Mouse (Mus musculus) hindbrain, postnatal 0 days (tissue): ENCODE measurements around the gene Trir. TPM values are rescaled to one million over a fixed set of nuclear protein-coding genes. Genes with fewer than 3 reads are reported as not detected.

Experiments
- ATAC-seq: fragments of 200-750 bp; cut with Nextera tagmentation; 2 replicates; pipeline ENCODE4 v1.8.0; 2017; ENCODE audit warnings: mild to moderate bottlenecking, moderate TSS enrichment, moderate library complexity
- DNase-seq: peaks from one replicate; pipeline ENCODE4 v3.0.0-alpha.2; 2015; ENCODE audit warnings: low spot score
- H3K27ac ChIP-seq: fragments of 300-500 bp; sonication (generic); 2 replicates; pipeline ENCODE4 v1.5.1; 2014; ENCODE audit warnings: mild to moderate bottlenecking
- H3K27me3 ChIP-seq: fragments of 300-500 bp; sonication (generic); 2 replicates; pipeline ENCODE4 v1.6.1; 2014; ENCODE audit warnings: low read length, mixed read lengths; ENCODE audit not compliant: insufficient read depth
- H3K36me3 ChIP-seq: fragments of 300-500 bp; sonication (generic); 2 replicates; pipeline ENCODE4 v1.6.1; 2014; ENCODE audit warnings: low read length, mixed read lengths; ENCODE audit not compliant: insufficient read depth
- H3K4me1 ChIP-seq: fragments of 300-500 bp; sonication (generic); 2 replicates; pipeline ENCODE4 v1.6.1; 2014; ENCODE audit warnings: antibody characterized with exemption, low read length, mixed read lengths; ENCODE audit not compliant: insufficient read depth
- H3K4me2 ChIP-seq: fragments of 300-500 bp; sonication (generic); 2 replicates; pipeline ENCODE4 v1.6.1; 2014; ENCODE audit warnings: low read depth, mild to moderate bottlenecking, low read length, moderate library complexity, mixed read lengths
- H3K4me3 ChIP-seq: fragments of 300-500 bp; sonication (generic); 2 replicates; pipeline ENCODE4 v1.5.1; 2014; ENCODE audit warnings: low read length
- H3K9ac ChIP-seq: fragments of 300-500 bp; sonication (generic); replicated peaks from 2 replicates; pipeline ENCODE4 v1.6.1; 2014; ENCODE audit warnings: mild to moderate bottlenecking, low read length, moderate library complexity, mixed read lengths
- H3K9me3 ChIP-seq: fragments of 300-500 bp; sonication (generic); 2 replicates; pipeline ENCODE4 v1.6.1; 2016; ENCODE audit warnings: low read length, mixed read lengths
- CTCF ChIP-seq: IDR thresholded peaks from 2 replicates; pipeline ENCODE4 v1.5.1; 2016; ENCODE audit warnings: antibody characterized with exemption, control low read depth, low read depth
- WGBS: fragments of 180-500 bp; shearing (Covaris S2); extraction: QIAGEN DNeasy Blood & Tissue Kit; methylation state at CpG from one replicate; pipeline ENCODE4 v1.1.7; 2014; 5-methylcytosine and 5-hydroxymethylcytosine counted together
- microRNA-seq, 2 experiments: library from miRNA; unstranded; fragments of <30 nt; microRNA quantifications; one replicate each; pipeline ENCODE4; 2016
- polyA plus RNA-seq: library from polyadenylated mRNA; unstranded; fragments of >200 nt; fragmentation: Nextera tagmentation; extraction: Ambion mirVana; gene quantifications from 2 replicates; pipeline ENCODE4 v1.2.1, GENCODE M21; 2015
- total RNA-seq: library from RNA; depleted of rRNA; stranded (reverse); fragments of >200 nt; gene quantifications from 2 replicates; pipeline ENCODE4 v1.2.3, GENCODE M21; 2014; rRNA removed

Trir gene
- total and polyA plus RNA-seq, 2 experiments from 2014 or later = 146 to 220 TPM

GRCm38 (mm10) chr8:85076993-85077392 lies 50.4 kb downstream of the Trir start:
- peaks cover 16% of the 10 kb centered on the region for H3K4me1 ChIP-seq
- ATAC-seq (peak; percentile 39; the same call in 1 of the 2 replicates), DNase-seq (peak; percentile 93)
- 0% methylated on average over 2 of the region's 2 CpGs for WGBS
- H3K4me2 ChIP-seq = no peak overlapping the region
- no peak overlapping the region for H3K4me3 ChIP-seq
- TF ChIP-seq CTCF = peak; percentile 98
- H3K27me3 ChIP-seq = no peaks in the 10 kb centered on the region
- H3K9me3 ChIP-seq = no peaks in the 10 kb centered on the region
- H3K36me3 ChIP-seq = peaks cover 24% of the 10 kb centered on the region
- H3K9ac ChIP-seq = no peak overlapping the region
- no peak overlapping the region for H3K27ac ChIP-seq

Small RNA genes lying within 50 kb of the gene (microRNA-seq; reads per million reads assigned to microRNA genes)
- gene Mir7070 = 3.3 to 4.7 reads per million in 2 experiments

Other genes with a start within 250 kb of the Trir start
- 90.4 and 92.5 TPM in 2 replicates for gene Nfix, start 226.5 kb upstream of the Trir start, total RNA-seq
- gene Nfix, start 226.5 kb upstream of the Trir start, polyA plus RNA-seq = 123 and 126 TPM in 2 replicates
- 6.6 and 7.2 TPM in 2 replicates for gene Dand5, start 204.0 kb upstream of the Trir start, total RNA-seq
- 12.3 and 12.5 TPM in 2 replicates for gene Dand5, start 204.0 kb upstream of the Trir start, polyA plus RNA-seq
- 33.0 and 34.1 TPM in 2 replicates for gene Gadd45gip1, start 195.3 kb upstream of the Trir start, total RNA-seq
- gene Gadd45gip1, start 195.3 kb upstream of the Trir start, polyA plus RNA-seq = 43.4 and 45.3 TPM in 2 replicates
- gene Rad23a, start 186.2 kb upstream of the Trir start, total RNA-seq = 62.5 and 68.1 TPM in 2 replicates
- gene Rad23a, start 186.2 kb upstream of the Trir start, polyA plus RNA-seq = 90.6 and 98.0 TPM in 2 replicates
- 350 and 359 TPM in 2 replicates for gene Calr, start 179.9 kb upstream of the Trir start, total RNA-seq
- 418 and 457 TPM in 2 replicates for gene Calr, start 179.9 kb upstream of the Trir start, polyA plus RNA-seq
- gene Farsa, start 169.8 kb upstream of the Trir start, total RNA-seq = 77.5 and 86.1 TPM in 2 replicates
- gene Farsa, start 169.8 kb upstream of the Trir start, polyA plus RNA-seq = 87.4 and 89.8 TPM in 2 replicates
- gene Syce2, start 154.7 kb upstream of the Trir start, total RNA-seq = 11.8 and 14.0 TPM in 2 replicates
- gene Syce2, start 154.7 kb upstream of the Trir start, polyA plus RNA-seq = 62.1 and 64.4 TPM in 2 replicates
- gene Gcdh, start 132.9 kb upstream of the Trir start, total RNA-seq = 24.9 and 37.8 TPM in 2 replicates
- 36.5 and 41.3 TPM in 2 replicates for gene Gcdh, start 132.9 kb upstream of the Trir start, polyA plus RNA-seq
- gene Klf1, start 124.9 kb upstream of the Trir start, total RNA-seq = 1.2 TPM in 1 of 2 replicates, not detected in the other
- 0.34 and 0.98 TPM in 2 replicates for gene Klf1, start 124.9 kb upstream of the Trir start, polyA plus RNA-seq
- 15.0 and 24.5 TPM in 2 replicates for gene Dnase2a, start 118.3 kb upstream of the Trir start, total RNA-seq
- 8.6 and 8.8 TPM in 2 replicates for gene Dnase2a, start 118.3 kb upstream of the Trir start, polyA plus RNA-seq
- gene Mast1, start 89.5 kb upstream of the Trir start, total RNA-seq = 70.9 and 83.0 TPM in 2 replicates
- gene Mast1, start 89.5 kb upstream of the Trir start, polyA plus RNA-seq = 61.9 and 69.5 TPM in 2 replicates
- gene Rtbdn, start 79.8 kb upstream of the Trir start, total RNA-seq = 5.8 and 11.6 TPM in 2 replicates
- gene Rtbdn, start 79.8 kb upstream of the Trir start, polyA plus RNA-seq = 3.5 and 4.1 TPM in 2 replicates
- gene Gm49661, start 57.4 kb upstream of the Trir start, total RNA-seq = not detected in 2 replicates
- not detected in 2 replicates for gene Gm49661, start 57.4 kb upstream of the Trir start, polyA plus RNA-seq
- gene Prdx2, start 57.2 kb upstream of the Trir start, total RNA-seq = 688 and 763 TPM in 2 replicates
- 925 and 937 TPM in 2 replicates for gene Prdx2, start 57.2 kb upstream of the Trir start, polyA plus RNA-seq
- gene Rnaseh2a, start 57.1 kb upstream of the Trir start, total RNA-seq = 37.3 and 45.9 TPM in 2 replicates
- 59.0 and 59.7 TPM in 2 replicates for gene Rnaseh2a, start 57.1 kb upstream of the Trir start, polyA plus RNA-seq
- gene Junb, start 48.1 kb upstream of the Trir start, total RNA-seq = 16.9 and 17.8 TPM in 2 replicates
- 6.3 and 7.9 TPM in 2 replicates for gene Junb, start 48.1 kb upstream of the Trir start, polyA plus RNA-seq
- gene Hook2, start 36.2 kb upstream of the Trir start, total RNA-seq = 18.9 and 19.0 TPM in 2 replicates
- gene Hook2, start 36.2 kb upstream of the Trir start, polyA plus RNA-seq = 29.7 and 33.4 TPM in 2 replicates
- not detected in 2 replicates for gene Best2, start 12.3 kb upstream of the Trir start, total RNA-seq
- 0.09 and 0.26 TPM in 2 replicates for gene Best2, start 12.3 kb upstream of the Trir start, polyA plus RNA-seq
- gene Asna1, start 1.5 kb upstream of the Trir start, total RNA-seq = 165 and 172 TPM in 2 replicates
- gene Asna1, start 1.5 kb upstream of the Trir start, polyA plus RNA-seq = 149 and 150 TPM in 2 replicates
- 174 and 183 TPM in 2 replicates for gene Tnpo2, start 10.1 kb downstream of the Trir start, total RNA-seq
- 48.1 and 49.1 TPM in 2 replicates for gene Tnpo2, start 10.1 kb downstream of the Trir start, polyA plus RNA-seq
- 104 and 114 TPM in 2 replicates for gene Fbxw9, start 33.2 kb downstream of the Trir start, total RNA-seq
- gene Fbxw9, start 33.2 kb downstream of the Trir start, polyA plus RNA-seq = 78.9 and 82.2 TPM in 2 replicates
- gene Gm5741, start 41.2 kb downstream of the Trir start, total RNA-seq = not detected in 2 replicates
- gene Gm5741, start 41.2 kb downstream of the Trir start, polyA plus RNA-seq = 0.71 and 0.76 TPM in 2 replicates
- gene Dhps, start 44.9 kb downstream of the Trir start, total RNA-seq = 77.5 and 103 TPM in 2 replicates
- gene Dhps, start 44.9 kb downstream of the Trir start, polyA plus RNA-seq = 118 and 123 TPM in 2 replicates
- 109 and 123 TPM in 2 replicates for gene Wdr83os, start 53.9 kb downstream of the Trir start, total RNA-seq
- gene Wdr83os, start 53.9 kb downstream of the Trir start, polyA plus RNA-seq = 129 and 131 TPM in 2 replicates
- 21.4 TPM in 2 replicates for gene Wdr83, start 54.5 kb downstream of the Trir start, total RNA-seq
- gene Wdr83, start 54.5 kb downstream of the Trir start, polyA plus RNA-seq = 38.6 and 38.9 TPM in 2 replicates
- 32.9 and 34.3 TPM in 2 replicates for gene Man2b1, start 56.4 kb downstream of the Trir start, total RNA-seq
- 22.5 TPM in 2 replicates for gene Man2b1, start 56.4 kb downstream of the Trir start, polyA plus RNA-seq
- gene Zfp791, start 96.3 kb downstream of the Trir start, total RNA-seq = 1.5 and 2.4 TPM in 2 replicates
- gene Zfp791, start 96.3 kb downstream of the Trir start, polyA plus RNA-seq = 2.4 and 2.5 TPM in 2 replicates
- not detected in 2 replicates for gene Cks1brt, start 125.1 kb downstream of the Trir start, total RNA-seq
- gene Cks1brt, start 125.1 kb downstream of the Trir start, polyA plus RNA-seq = not detected in 2 replicates
- not detected in 2 replicates for gene Olfr371, start 199.2 kb downstream of the Trir start, total RNA-seq
- gene Olfr371, start 199.2 kb downstream of the Trir start, polyA plus RNA-seq = not detected in 2 replicates